Mouse (Mus musculus) heart, adult 2 months (tissue): ENCODE data around the gene Phf10.

Source experiments
- CTCF ChIP-seq: fragments of 200-600 bp; IDR thresholded peaks from 2 replicates; pipeline ENCODE4 v1.8.1; 2022; ENCODE audit warnings: antibody characterized with exemption, mild to moderate bottlenecking, moderate library complexity
- EP300 ChIP-seq: fragments of 200-500 bp; IDR thresholded peaks from 2 replicates; pipeline ENCODE4 v1.6.1; 2011; ENCODE audit warnings: low read depth, low read length, control low read depth; ENCODE audit not compliant: insufficient read depth
- POLR2A ChIP-seq: fragments of 200-500 bp; IDR thresholded peaks from 2 replicates; pipeline ENCODE4 v1.6.1; 2011; ENCODE audit warnings: mild to moderate bottlenecking, low read depth, low read length, control low read depth; ENCODE audit not compliant: insufficient read depth

DNA sequence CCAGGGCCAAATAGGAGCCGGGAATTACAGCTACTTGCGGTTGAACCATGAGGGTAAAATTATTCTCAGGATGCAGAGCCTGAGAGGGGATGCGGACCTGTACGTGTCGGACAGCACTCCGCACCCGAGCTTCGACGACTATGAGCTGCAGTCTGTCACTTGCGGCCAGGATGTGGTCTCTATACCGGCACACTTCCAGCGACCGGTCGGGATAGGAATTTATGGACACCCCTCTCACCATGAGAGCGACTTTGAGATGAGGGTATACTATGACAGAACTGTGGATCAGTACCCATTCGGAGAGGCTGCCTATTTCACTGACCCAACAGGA, 17.4 kb downstream of the Phf10 start:
- TF ChIP-seq POLR2A (no peak), CTCF (no peak), EP300 (no peak)
